Mouse (Mus musculus) granulocyte monocyte progenitor cell, adult 5-6 weeks (primary cell): ENCODE data around the gene Col4a6. TPM values are rescaled to one million over a fixed set of nuclear protein-coding genes. Genes with fewer than 3 reads are reported as not detected.
A peak's percentile ranks its signal among the peaks of the same experiment; 100 is the strongest.

Experiments
- ATAC-seq: replicated peaks from 2 replicates; pipeline ENCODE4 v1.8.0; 2016; ENCODE audit warnings: mild to moderate bottlenecking, moderate TSS enrichment, inconsistent platforms; ENCODE audit not compliant: poor library complexity, severe bottlenecking
- total RNA-seq, 2 experiments: library from RNA; stranded (forward) in 1 of 2; stranded (reverse) in 1 of 2; fragments of 200-712, 200-1000 nt in 1 of 2; fragments of >200 nt in 1 of 2; fragmentation: Nextera tagmentation in 1 of 2; gene quantifications; 2 replicates each; pipeline ENCODE4 v1.2.3; 2014 to 2017

The Col4a6 gene
- total RNA-seq, 2 experiments from 2014 or later: not detected

DNA sequence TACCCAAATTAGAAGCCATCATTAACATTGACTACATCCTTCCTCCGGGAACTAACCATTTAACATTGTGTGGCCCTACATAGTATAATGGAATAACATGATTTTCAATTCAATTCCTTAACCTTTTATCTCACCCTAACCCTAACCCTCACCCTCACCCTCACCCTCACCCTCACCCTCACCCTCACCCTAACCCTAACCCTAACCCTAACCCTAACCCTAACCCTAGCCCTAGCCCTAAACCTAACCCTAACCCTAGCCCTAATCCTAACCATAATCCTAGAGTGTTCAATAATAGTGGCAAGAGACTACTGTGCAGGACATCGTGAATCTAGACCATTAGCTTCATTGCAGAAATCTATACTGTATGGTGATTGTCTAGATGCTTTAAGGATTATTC is 197.5 kb downstream of the Col4a6 start:
- ATAC-seq: no peak

GRCm38 (mm10) chrX:141265986-141266385 is 207.9 kb downstream of the Col4a6 start:
- ATAC-seq: no peak

- ATAC-seq: peak; percentile 100
These were observed 224.2 kb downstream of the Col4a6 start for GRCm38 (mm10) chrX:141249636-141250035.

GRCm38 (mm10) chrX:141236564-141237333 is 237.1 kb downstream of the Col4a6 start:
- ATAC-seq: peak; percentile 53

DNA sequence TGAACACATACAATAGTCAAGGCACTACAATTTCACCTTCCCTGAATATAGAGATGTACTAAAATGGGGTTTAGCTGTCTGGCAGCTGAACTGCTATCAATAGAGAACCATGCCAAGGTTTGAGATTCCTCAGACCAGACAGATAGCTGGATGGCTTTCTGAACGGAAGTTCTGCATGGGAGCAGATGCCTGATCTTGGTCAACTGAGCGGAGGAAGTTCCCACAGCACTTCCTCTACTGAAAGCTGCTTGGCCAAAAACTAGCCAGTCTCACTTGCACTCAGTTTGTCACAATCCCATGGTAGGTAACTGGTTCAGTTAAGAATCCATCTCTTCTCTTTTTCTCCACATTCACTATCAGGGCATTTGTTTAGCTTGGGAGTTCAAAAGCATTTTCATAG is 245.7 kb downstream of the Col4a6 start:
- peak; percentile 76 for ATAC-seq

DNA sequence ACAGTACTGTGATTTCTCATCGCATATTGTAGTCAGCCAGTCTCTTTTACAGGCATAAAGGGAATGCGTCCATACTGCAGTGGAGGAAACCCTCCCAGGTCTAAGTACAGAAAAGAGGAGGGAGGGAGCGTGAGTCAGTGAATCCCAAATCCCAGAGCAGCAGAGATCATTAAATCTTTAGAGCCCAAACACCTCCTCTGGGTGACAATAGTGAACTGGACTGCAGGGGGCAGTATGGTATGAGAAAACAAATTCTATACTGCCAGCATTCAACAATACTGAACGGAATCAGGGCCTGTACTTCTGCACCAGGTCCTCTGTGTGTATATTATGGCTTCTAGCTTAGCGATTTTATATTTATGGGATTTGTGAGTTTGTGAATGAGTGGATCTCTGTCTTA is 261.1 kb downstream of the Col4a6 start:
- peak; percentile 56; the same call in 1 of the 2 replicates for ATAC-seq

DNA sequence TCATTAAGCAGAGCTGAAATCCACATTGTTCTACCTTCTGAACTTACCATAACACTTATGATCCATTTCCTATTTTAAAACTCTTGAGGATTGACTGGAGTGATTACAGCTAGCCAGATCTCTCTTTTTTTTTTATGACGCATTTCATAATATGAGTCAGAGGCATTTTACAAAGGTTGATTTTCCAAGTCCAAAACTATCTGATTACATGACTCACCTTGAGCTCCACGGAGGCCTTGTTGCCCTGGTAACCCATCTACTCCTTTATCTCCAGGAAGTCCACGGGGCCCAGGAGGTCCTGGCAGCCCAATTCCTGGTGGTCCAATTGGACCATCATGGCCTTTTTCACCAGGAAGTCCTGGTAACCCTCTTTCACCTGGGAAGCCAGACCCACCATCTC is 274.9 kb downstream of the Col4a6 start:
- no peak for ATAC-seq

GRCm38 (mm10) chrX:141195036-141195435 is 278.8 kb downstream of the Col4a6 start:
- no peak for ATAC-seq

- ATAC-seq: no peak; the same call in 1 of the 2 replicates
These were observed 298.5 kb downstream of the Col4a6 start for GRCm38 (mm10) chrX:141175353-141175752.

- peak; percentile 30; the same call in 1 of the 2 replicates for ATAC-seq
These were observed 308.8 kb downstream of the Col4a6 start for GRCm38 (mm10) chrX:141165067-141165466.

DNA sequence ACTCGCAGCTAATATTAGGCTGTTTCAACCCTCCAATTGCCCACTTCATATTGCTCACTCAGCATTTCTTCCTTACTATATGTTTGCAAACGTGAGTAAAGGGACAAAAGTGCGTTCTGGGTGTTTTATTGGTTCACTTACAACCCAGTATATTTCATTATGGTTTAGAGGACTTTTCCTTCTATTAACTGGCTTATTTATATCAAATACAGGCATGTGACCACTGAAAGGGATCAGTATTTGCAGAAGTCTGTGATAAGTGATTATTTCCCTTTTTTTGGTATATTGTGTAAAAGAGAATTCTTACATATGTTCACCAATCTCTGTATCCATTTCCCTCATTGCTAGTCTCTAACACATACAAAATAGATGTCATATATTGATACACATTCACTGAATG is 313.5 kb downstream of the Col4a6 start:
- ATAC-seq: no peak

DNA sequence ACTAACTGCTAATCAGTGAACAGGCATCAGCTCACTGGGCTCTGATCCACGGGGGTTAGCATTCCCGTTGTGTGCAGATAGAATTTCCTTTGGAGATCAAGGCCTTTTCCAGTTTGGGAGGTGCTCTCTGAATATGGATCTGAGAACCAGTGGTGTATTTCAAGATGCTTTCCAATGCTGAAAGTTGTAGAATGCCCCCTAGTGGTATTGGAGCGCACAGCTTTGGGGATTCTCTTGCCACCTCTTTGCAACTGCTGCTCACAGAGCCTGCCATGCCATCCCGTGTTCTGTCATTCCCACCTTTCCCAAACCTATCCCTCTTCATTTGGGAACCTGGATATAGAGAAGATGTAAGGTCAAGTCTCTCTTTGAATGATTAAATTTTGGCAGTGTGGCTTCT is 315.7 kb downstream of the Col4a6 start:
- peak; percentile 50; the same call in 1 of the 2 replicates for ATAC-seq

- no peak for ATAC-seq
These were observed 316.2 kb downstream of the Col4a6 start for GRCm38 (mm10) chrX:141157626-141158025.

DNA sequence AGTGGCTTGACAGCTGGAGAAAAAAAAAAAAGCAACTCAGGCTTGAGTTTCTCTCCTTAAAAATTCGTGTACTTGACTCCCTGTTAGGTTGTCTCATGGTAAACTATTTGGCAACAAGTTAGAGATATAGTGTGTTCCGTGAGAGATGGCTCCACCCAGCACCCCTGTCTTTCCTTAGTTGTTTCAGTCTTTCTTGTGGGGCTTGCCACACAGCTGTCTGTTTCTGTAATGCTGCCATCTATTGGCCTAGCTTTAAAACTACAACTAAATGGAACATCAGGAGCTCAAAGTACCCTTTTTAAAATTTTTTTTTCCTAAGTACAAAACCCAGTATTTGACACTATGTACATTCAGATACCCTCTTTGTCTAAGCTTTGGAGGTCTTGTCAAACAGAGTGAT is 317.2 kb downstream of the Col4a6 start:
- ATAC-seq: peak; percentile 85

- ATAC-seq: no peak
These were observed 322.7 kb downstream of the Col4a6 start for GRCm38 (mm10) chrX:141151182-141151581.

GRCm38 (mm10) chrX:141150290-141150689 is 323.6 kb downstream of the Col4a6 start:
- ATAC-seq: no peak; the same call in 1 of the 2 replicates

GRCm38 (mm10) chrX:141149705-141150104 is 324.2 kb downstream of the Col4a6 start:
- ATAC-seq: peak; percentile 84

Other genes with a start within 250 kb of the Col4a6 start
- not detected in 2 replicates for gene Col4a5, start 1.3 kb upstream of the Col4a6 start, total RNA-seq (2014; fragmentation: Nextera tagmentation)
- gene Col4a5, start 1.3 kb upstream of the Col4a6 start, total RNA-seq (2017): 0.09 TPM in 1 of 2 replicates, not detected in the other